ENCODE assay signal across 8 mouse cellular contexts in genomic region chr4:34551098-34551809, GRCm38 (mm10). TPM values are rescaled to one million over a fixed set of nuclear protein-coding genes. Genes with fewer than 3 reads are reported as not detected.
DNase-seq lines count a peak whose midpoint lies in the region; ATAC-seq and TF ChIP-seq lines count a peak whose summit lies in the region.

No protein-coding gene starts in this region.

- H3K9me3 ChIP-seq in hindbrain, embryonic 16.5 days (ENCODE audit: control insufficient read depth, low read length): no peaks in the 10 kb centered on the region
- H3K9me3 ChIP-seq in limb, embryonic 12.5 days: no peaks in the 10 kb centered on the region
- no peaks in the 10 kb centered on the region for H3K9me3 ChIP-seq in midbrain, embryonic 13.5 days

- under 1% methylated on average over 48 of the region's 50 CpGs for WGBS in hindbrain, embryonic 16.5 days
- under 1% methylated on average over 47 of the region's 50 CpGs for WGBS in limb, embryonic 12.5 days
- 0% methylated on average over 45 of the region's 50 CpGs for WGBS in midbrain, embryonic 13.5 days

- peaks cover 8% of the 10 kb centered on the region; the same call in 1 of the 2 replicates for H3K4me1 ChIP-seq in hindbrain, embryonic 16.5 days (ENCODE audit: control insufficient read depth, insufficient read depth, low read depth, low read length)
- H3K4me1 ChIP-seq in limb, embryonic 12.5 days (replicated peaks): peaks cover 21% of the 10 kb centered on the region
- H3K4me1 ChIP-seq in midbrain, embryonic 13.5 days (replicated peaks): peaks cover 41% of the 10 kb centered on the region

- intact Hi-C loops in gastrocnemius, adult 2 months (cut with DNase I): loop anchor here (5.0 to 10.0 kb wide), 2 partner anchors 61 to 1516 kb away; partner anchors contain the start of genes Orc3, Rars2 and Ube2j1

- H3K4me3 ChIP-seq in gastrocnemius, adult 2 months: peak overlapping the region; percentile 97
- H3K4me3 ChIP-seq in hindbrain, embryonic 16.5 days (ENCODE audit: low read length): peak overlapping the region; percentile 75
- H3K4me3 ChIP-seq in limb, embryonic 12.5 days (replicated peaks): peak overlapping the region; percentile 99
- peak overlapping the region; percentile 98 for H3K4me3 ChIP-seq in midbrain, embryonic 13.5 days (replicated peaks)

- H3K36me3 ChIP-seq in hindbrain, embryonic 16.5 days (ENCODE audit: control insufficient read depth, insufficient read depth, low read length): no peaks in the 10 kb centered on the region
- H3K36me3 ChIP-seq in limb, embryonic 12.5 days: peaks cover 7% of the 10 kb centered on the region; the same call in 1 of the 2 replicates
- peaks cover 4% of the 10 kb centered on the region; the same call in 1 of the 2 replicates for H3K36me3 ChIP-seq in midbrain, embryonic 13.5 days
- H3K36me3 ChIP-seq in splenic B cell, adult 2 months (ENCODE audit: control insufficient read depth, insufficient read depth, low read length, poor library complexity, severe bottlenecking): no peaks in the 10 kb centered on the region

- no peak for TF ChIP-seq CTCF in gastrocnemius, adult 2 months (IDR thresholded peaks at IDR 0.05)

- H3K27ac ChIP-seq in gastrocnemius, adult 2 months: peak overlapping the region; percentile 96
- H3K27ac ChIP-seq in hindbrain, embryonic 16.5 days (ENCODE audit: low read depth, low read length): peak overlapping the region; percentile 96
- peak overlapping the region; percentile 95 for H3K27ac ChIP-seq in limb, embryonic 12.5 days
- peak overlapping the region; percentile 97 for H3K27ac ChIP-seq in midbrain, embryonic 13.5 days

- no peaks in the 10 kb centered on the region for H3K27me3 ChIP-seq in hindbrain, embryonic 16.5 days (replicated peaks; ENCODE audit: control insufficient read depth, insufficient read depth, low read length)
- no peaks in the 10 kb centered on the region for H3K27me3 ChIP-seq in limb, embryonic 12.5 days
- no peaks in the 10 kb centered on the region for H3K27me3 ChIP-seq in midbrain, embryonic 13.5 days
- H3K27me3 ChIP-seq in splenic B cell, adult 2 months (ENCODE audit: control insufficient read depth, insufficient read depth, low read length, poor library complexity, severe bottlenecking): no peaks in the 10 kb centered on the region

- ATAC-seq in hindbrain, embryonic 16.5 days: peak; percentile 50
- peak; percentile 61 for ATAC-seq in limb, embryonic 12.5 days (ENCODE audit: insufficient number of reproducible peaks, insufficient read depth, low FRiP score, low TSS enrichment, low read depth)
- ATAC-seq in midbrain, embryonic 13.5 days: peak; percentile 65

- peak overlapping the region; percentile 88 for H3K9ac ChIP-seq in hindbrain, embryonic 16.5 days (ENCODE audit: low read depth, low read length)
- H3K9ac ChIP-seq in limb, embryonic 12.5 days (replicated peaks): peak overlapping the region; percentile 97
- peak overlapping the region; percentile 99 for H3K9ac ChIP-seq in midbrain, embryonic 13.5 days (replicated peaks)

- H3K4me2 ChIP-seq in hindbrain, embryonic 16.5 days (ENCODE audit: low read length): peak overlapping the region; percentile 84
- peak overlapping the region; percentile 77 for H3K4me2 ChIP-seq in limb, embryonic 12.5 days
- peak overlapping the region; percentile 86 for H3K4me2 ChIP-seq in midbrain, embryonic 13.5 days (replicated peaks)

- DNase-seq in right cerebral cortex, postnatal 14 days: peak; percentile 31
- no peak for DNase-seq in right cerebral cortex, adult 2 months (ENCODE audit: low spot score in 2 of 2)
- DNase-seq in cerebellum, postnatal 4 days (ENCODE audit: low spot score in 2 of 2): peak; percentile 23 to 47
- DNase-seq in gastrocnemius, adult 2 months: peak; percentile 63
- DNase-seq in splenic B cell, adult 2 months (ENCODE audit: low read depth, low spot score): peak; percentile 57

RNA-seq across cellular contexts. Expression of gene Akirin2, which starts 0.5 kb away (rescaled TPM):
- 10 to 100 TPM; 42.9 to 60.6 TPM for total RNA-seq in gastrocnemius, adult 2 months (2021)
- 35.3 and 56.6 TPM in 2 replicates for polyA plus RNA-seq in hindbrain, embryonic 16.5 days (2015; fragmentation: Nextera tagmentation; extraction: Ambion mirVana)
- polyA plus RNA-seq in limb, embryonic 12.5 days (2016; fragmentation: Nextera tagmentation; extraction: Ambion mirVana): 90.2 and 101 TPM in 2 replicates
- 81.4 and 101 TPM in 2 replicates for polyA plus RNA-seq in midbrain, embryonic 13.5 days (2015; fragmentation: Nextera tagmentation; extraction: Ambion mirVana)

Comparison
In these comparisons a context has a peak if more than half of its experiments do, and no peak if none do; other contexts are left out.
1. DNase-seq: peak in right cerebral cortex, postnatal 14 days (single experiment), cerebellum, postnatal 4 days (2 of 2), gastrocnemius, adult 2 months (single experiment) and splenic B cell, adult 2 months (single experiment); none in right cerebral cortex, adult 2 months (0 of 2).
2. Peak in every context shown above with its lines, with median percentiles within 50 percentile points of each other: H3K27ac ChIP-seq, H3K4me3 ChIP-seq, ATAC-seq, H3K4me2 ChIP-seq and H3K9ac ChIP-seq.